ENCODE assay signal across 34 mouse cellular contexts in the genomic region with DNA sequence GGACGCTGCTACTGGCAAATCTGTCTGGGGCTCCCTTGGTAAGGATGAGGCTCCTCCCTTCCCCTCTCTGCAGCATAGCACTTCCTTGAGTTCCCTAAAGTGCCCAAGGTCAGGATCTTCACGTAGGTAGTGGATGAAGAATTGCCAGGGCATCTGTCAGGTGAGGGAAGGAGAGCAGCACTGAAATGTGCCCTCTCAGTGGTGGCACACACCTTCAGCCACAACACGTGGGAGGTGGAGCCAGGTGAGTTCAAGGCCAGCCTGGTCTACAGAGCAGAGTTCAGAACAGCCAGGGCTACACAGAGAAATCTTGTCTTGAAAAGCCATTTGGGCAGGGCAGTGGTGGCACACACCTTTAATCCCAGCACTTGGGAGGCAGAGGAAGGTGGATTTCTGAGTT. TPM values are rescaled to one million over a fixed set of nuclear protein-coding genes. Genes with fewer than 3 reads are reported as not detected.
"Had no signal": no experiment of that assay in that cellular context is flagged by ENCODE, and none has a peak within 500 bp of the region (broad histone marks: within the 10 kb centered on the region; RNA-seq: fewer than 3 reads in every experiment).

No protein-coding gene starts in this region.

- H3K27ac ChIP-seq: left cerebral cortex, adult 2 months; limb, embryonic 10.5 days; limb, embryonic 12.5 days; limb, embryonic 15.5 days; liver, embryonic 13.5 days; liver, embryonic 14.5 days; liver, embryonic 15.5 days; lung, embryonic 15.5 days; macrophage; midbrain, embryonic 10.5 days; midbrain, embryonic 12.5 days; midbrain, embryonic 13.5 days; midbrain, embryonic 15.5 days; neural tube, embryonic 12.5 days; neural tube, embryonic 13.5 days had no signal

- H3K9me3 ChIP-seq: limb, embryonic 10.5 days; limb, embryonic 12.5 days; limb, embryonic 13.5 days; limb, embryonic 15.5 days; liver, embryonic 13.5 days; liver, embryonic 15.5 days; lung, embryonic 15.5 days; megakaryocyte, embryonic 14.5 days; midbrain, embryonic 10.5 days; midbrain, embryonic 12.5 days; midbrain, embryonic 13.5 days; midbrain, embryonic 15.5 days; neural tube, embryonic 12.5 days; neural tube, embryonic 13.5 days had no signal

- H3K4me2 ChIP-seq: limb, embryonic 12.5 days; limb, embryonic 13.5 days; limb, embryonic 15.5 days; liver, embryonic 11.5 days; liver, embryonic 13.5 days; liver, embryonic 15.5 days; lung, embryonic 14.5 days; lung, embryonic 15.5 days; midbrain, embryonic 12.5 days; midbrain, embryonic 13.5 days; midbrain, embryonic 15.5 days; neural tube, embryonic 12.5 days; neural tube, embryonic 13.5 days had no signal

- ATAC-seq: liver, postnatal 0 days; lung, postnatal 0 days; midbrain, embryonic 13.5 days; midbrain, embryonic 15.5 days; midbrain, embryonic 16.5 days had no signal

- H3K9ac ChIP-seq: limb, embryonic 13.5 days; limb, embryonic 15.5 days; liver, embryonic 13.5 days; liver, embryonic 14.5 days; liver, embryonic 15.5 days; liver, postnatal 0 days; lung, embryonic 14.5 days; lung, embryonic 15.5 days; midbrain, embryonic 12.5 days; midbrain, embryonic 13.5 days; midbrain, embryonic 15.5 days; neural tube, embryonic 12.5 days had no signal

- H3K27me3 ChIP-seq: limb, embryonic 12.5 days; limb, embryonic 13.5 days; limb, embryonic 15.5 days; liver, embryonic 13.5 days; liver, embryonic 15.5 days; lung, embryonic 15.5 days; megakaryocyte, embryonic 14.5 days; midbrain, embryonic 12.5 days; midbrain, embryonic 13.5 days; midbrain, embryonic 15.5 days; neural tube, embryonic 12.5 days; neural tube, embryonic 13.5 days had no signal

- H3K4me3 ChIP-seq: left cerebral cortex, adult 2 months; limb, embryonic 10.5 days; limb, embryonic 12.5 days; limb, embryonic 13.5 days; limb, embryonic 15.5 days; liver, embryonic 13.5 days; liver, embryonic 15.5 days; lung, embryonic 15.5 days; megakaryocyte, embryonic 14.5 days; midbrain, embryonic 10.5 days; midbrain, embryonic 12.5 days; midbrain, embryonic 13.5 days; midbrain, embryonic 15.5 days; myocyte; neural tube, embryonic 12.5 days; neural tube, embryonic 13.5 days had no signal

- DNase-seq: left cerebral cortex, postnatal 4 days; liver; liver, embryonic 13.5 days; liver, postnatal 0 days; lung, adult 18-20 months; lung, adult 2 months; lung, embryonic 14.5 days; lung, postnatal 10 days; lung, postnatal 14 days; lung, postnatal 36 days; lung, postnatal 4 days had no signal

RNA-seq across cellular contexts. Expression of a gene that starts 7.6 kb away (rescaled TPM):
- total RNA-seq: megakaryocyte progenitor cell, adult 5-6 weeks; megakaryocyte-erythroid progenitor cell, adult 5-6 weeks; midbrain, postnatal 0 days had no signal
